Mouse (Mus musculus) WW6 (cell line): ENCODE results near the gene Olfr1377.
"Not testable (repeated sequence)": the region's sequence is repeated elsewhere in the genome, so short reads cannot be mapped to it uniquely, and the experiment has no call there.

Experiments
- DNase-seq: peaks from one replicate; pipeline ENCODE4 v3.0.0-alpha.2; 2013; ENCODE audit warnings: low read depth, low spot score

The Olfr1377 gene

GRCm38 (mm10) chr11:50981667-50982066, at the start of gene Olfr1377:
TSS of gene Olfr1377 (plus strand) at chr11:50981967.
- DNase-seq, result no peak

- DNase-seq, result no peak
These were observed 49.7 kb upstream of the Olfr1377 start for GRCm38 (mm10) chr11:50932040-50932439.

GRCm38 (mm10) chr11:50938435-50938834, 43.3 kb upstream of the Olfr1377 start:
- DNase-seq, result no peak

DNA sequence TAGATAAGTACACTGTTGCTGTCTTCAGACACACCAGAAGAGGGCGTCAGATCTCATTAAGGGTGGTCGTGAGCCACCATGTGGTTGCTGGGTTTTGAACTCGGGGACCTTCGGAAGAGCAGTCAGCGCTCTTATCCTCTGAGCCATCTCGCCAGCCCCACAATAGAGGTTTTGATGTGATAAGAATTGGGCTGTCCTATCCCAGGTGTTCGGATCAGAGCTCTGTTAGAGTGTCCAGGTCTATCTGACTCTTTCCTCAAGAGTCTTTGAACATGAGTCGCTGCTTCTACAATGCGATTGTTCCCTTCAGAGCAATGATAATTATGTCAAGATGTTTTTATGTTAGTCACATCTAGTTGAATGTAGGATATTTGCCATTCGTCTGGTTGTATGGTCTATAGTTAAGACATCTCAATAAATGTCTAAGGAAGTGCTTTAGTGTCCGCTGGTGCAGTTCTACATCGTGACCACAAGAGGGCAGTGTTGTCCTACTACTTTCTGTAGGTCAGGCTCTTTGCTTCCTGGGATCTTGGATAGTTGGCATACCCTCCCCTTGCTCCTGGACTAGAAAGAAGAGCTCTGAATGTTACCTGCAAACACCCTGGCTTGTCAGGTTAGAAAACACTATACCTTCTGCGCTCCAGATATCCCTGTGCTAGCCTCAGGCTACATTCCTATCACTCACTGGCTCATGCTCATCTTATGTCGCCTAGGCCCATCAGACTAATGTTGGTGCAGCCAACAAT, 42.0 kb upstream of the Olfr1377 start:
- DNase-seq, result peak; percentile 57

GRCm38 (mm10) chr11:50942386-50942785, 39.4 kb upstream of the Olfr1377 start:
- DNase-seq, result no peak

GRCm38 (mm10) chr11:50943506-50943905, 38.3 kb upstream of the Olfr1377 start, which contains the start of gene 4933414I15Rik:
TSS of gene 4933414I15Rik (minus strand) at chr11:50943765.
- no peak for DNase-seq

GRCm38 (mm10) chr11:50952290-50952689, 29.5 kb upstream of the Olfr1377 start:
- DNase-seq, result no peak

- DNase-seq, result no peak
These were observed 28.1 kb upstream of the Olfr1377 start, which contains the start of gene Prop1 for GRCm38 (mm10) chr11:50953665-50954064. TSS of gene Prop1 (minus strand) at chr11:50953765.

GRCm38 (mm10) chr11:50964886-50965285, 16.9 kb upstream of the Olfr1377 start:
- DNase-seq, result no peak

DNA sequence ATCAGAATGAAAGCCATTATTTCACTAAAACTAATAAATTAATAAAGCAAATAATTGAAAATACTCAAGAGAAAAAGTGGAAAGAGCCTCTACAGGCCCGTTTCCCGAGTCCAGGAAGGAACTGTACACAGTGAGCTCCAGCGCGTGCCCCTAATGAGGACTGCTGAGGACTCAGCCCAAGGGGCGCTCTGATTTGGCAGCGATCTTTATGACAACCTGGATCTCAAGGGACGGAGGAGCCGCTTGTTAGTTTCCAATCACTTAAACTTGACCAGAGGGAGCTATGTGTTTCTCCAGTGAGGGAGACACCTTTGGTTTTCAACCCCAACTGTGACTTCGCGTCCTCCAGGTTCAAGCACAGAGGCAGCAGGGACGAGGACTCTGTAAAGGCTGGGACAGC, 15.5 kb upstream of the Olfr1377 start, which contains the start of gene Olfr1378:
TSS of gene Olfr1378 (plus strand) at position 301 of the 400 bp plus-strand sequence.
- DNase-seq, result no peak

DNA sequence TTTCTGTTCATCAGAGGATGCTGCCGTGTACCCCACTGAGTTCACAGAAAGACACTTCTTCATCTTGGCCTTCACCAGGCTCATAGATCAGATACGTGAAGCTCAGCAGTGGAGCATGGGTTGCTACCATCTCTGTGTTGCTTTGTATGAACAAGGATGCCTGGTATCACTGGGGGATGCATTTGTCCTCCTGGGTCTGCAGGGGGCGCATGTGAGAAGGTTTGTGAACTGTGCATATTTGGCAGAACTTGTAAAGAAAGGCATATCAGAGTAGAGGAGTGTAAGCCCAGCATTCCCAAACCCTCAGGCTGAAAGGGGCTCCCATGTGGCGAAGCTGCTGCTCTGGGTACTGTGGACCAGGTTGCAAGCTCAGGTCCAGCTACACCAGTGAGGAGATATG, 4.6 kb upstream of the Olfr1377 start:
- no peak for DNase-seq

- no peak for DNase-seq
These were observed 21.5 kb downstream of the Olfr1377 start, which contains the start of gene Olfr51 for GRCm38 (mm10) chr11:51003296-51003695. TSS of gene Olfr51 (plus strand) at chr11:51003596.

DNA sequence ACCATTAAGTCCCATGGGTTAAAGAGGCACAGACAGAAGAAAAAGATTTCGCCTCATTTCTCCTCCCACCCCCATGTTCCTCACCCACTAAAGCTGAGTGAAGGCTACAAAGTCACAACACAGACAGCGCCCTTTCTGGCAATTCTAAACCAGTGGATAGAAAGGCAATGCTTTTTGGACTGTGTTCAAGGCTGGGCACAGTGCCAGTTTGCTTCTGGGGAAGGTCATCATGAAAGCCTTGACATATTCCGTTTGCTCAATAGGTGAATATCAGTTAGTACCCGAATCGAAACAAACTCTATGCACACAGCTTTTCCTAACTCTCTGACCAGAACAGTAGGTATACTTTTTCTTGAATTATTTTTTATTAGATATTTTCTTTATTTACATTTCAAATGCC, 30.1 kb downstream of the Olfr1377 start:
- DNase-seq, result no peak

DNA sequence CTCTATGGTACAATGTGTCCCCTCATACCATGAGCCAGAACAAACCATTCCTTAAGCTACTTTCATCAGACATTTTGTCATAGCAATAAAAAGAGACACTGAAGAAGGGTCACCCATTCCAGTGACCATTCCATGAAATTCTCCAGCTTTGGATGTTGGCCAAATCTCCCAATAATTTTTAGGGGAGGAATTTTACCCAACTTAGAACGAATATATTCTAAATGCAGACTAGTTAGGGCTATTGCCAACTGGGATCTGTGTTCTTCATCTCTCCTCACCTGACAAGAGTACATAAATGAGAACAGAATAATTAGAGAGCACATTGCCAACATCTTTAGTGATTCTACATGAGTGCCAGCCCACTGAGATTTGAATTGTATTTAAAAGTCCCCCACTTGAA, 32.2 kb downstream of the Olfr1377 start, which contains the start of gene Olfr54:
TSS of gene Olfr54 (plus strand) at position 301 of the 400 bp plus-strand sequence.
- DNase-seq, result no peak

- no peak for DNase-seq
These were observed 34.6 kb downstream of the Olfr1377 start for GRCm38 (mm10) chr11:51016341-51016740.

- DNase-seq, result not testable (repeated sequence)
These were observed 45.0 kb downstream of the Olfr1377 start for GRCm38 (mm10) chr11:51026811-51027210.

- DNase-seq, result not testable (repeated sequence)
These were observed 47.6 kb downstream of the Olfr1377 start for GRCm38 (mm10) chr11:51029381-51029780.

- no peak for DNase-seq
These were observed 48.5 kb downstream of the Olfr1377 start for GRCm38 (mm10) chr11:51030225-51030624.

- DNase-seq, result peak; percentile 24
These were observed 51.1 kb downstream of the Olfr1377 start for GRCm38 (mm10) chr11:51032851-51033250.

GRCm38 (mm10) chr11:51034141-51034540, 52.4 kb downstream of the Olfr1377 start:
- not testable (repeated sequence) for DNase-seq

GRCm38 (mm10) chr11:51035951-51036350, 54.2 kb downstream of the Olfr1377 start:
- DNase-seq, result no peak
